Mouse (Mus musculus): ENCODE results near the gene Pde12. TPM values are rescaled to one million over a fixed set of nuclear protein-coding genes. Genes with fewer than 3 reads are reported as not detected.
A peak's percentile ranks its signal among the peaks of the same experiment; 100 is the strongest.
"Not testable (repeated sequence)": the region's sequence is repeated elsewhere in the genome, so short reads cannot be mapped to it uniquely, and the experiment has no call there.

Gene Pde12
- 11.0 and 11.3 TPM in 2 replicates for polyA plus RNA-seq (2016; fragmentation: Nextera tagmentation; extraction: Ambion mirVana)

- Histone ChIP-seq H3K4me2 (replicated peaks) (peak within 1 kb of the TSS; percentile 91), H3K4me1 (peaks cover 17% of the 10 kb centered on the region)
- peak; percentile 91 for ATAC-seq (ENCODE audit: insufficient number of reproducible peaks, insufficient read depth, low FRiP score, low TSS enrichment)
Measured at GRCm38 (mm10) chr14:26669292-26670073, at the start of gene Pde12. Gene Pde12 (minus strand): TSS chr14:26669883.

GRCm38 (mm10) chr14:26705246-26705645, 35.6 kb upstream of the Pde12 start:
- H3K4me3 ChIP-seq; H3K36me3 ChIP-seq; H3K27ac ChIP-seq; H3K4me1 ChIP-seq; ATAC-seq (ENCODE audit: insufficient number of reproducible peaks, insufficient read depth, low FRiP score, low TSS enrichment); H3K9ac ChIP-seq; H3K4me2 ChIP-seq (replicated peaks); H3K27me3 ChIP-seq; H3K9me3 ChIP-seq: not testable (repeated sequence)
- WGBS = 82% methylated on average over 5 of the region's 5 CpGs

More at GRCm38 (mm10) chr14:26669292-26670073, at the start of gene Pde12:
- Histone ChIP-seq H3K27ac (peak within 1 kb of the TSS; percentile 85), H3K9me3 (no peaks in the 10 kb centered on the region), H3K36me3 (peaks cover 14% of the 10 kb centered on the region), H3K4me3 (peak within 1 kb of the TSS; percentile 94), H3K27me3 (no peaks in the 10 kb centered on the region), H3K9ac (peak within 1 kb of the TSS; percentile 77)
- under 1% methylated on average over 70 of the region's 70 CpGs for WGBS

- Histone ChIP-seq H3K4me2 (replicated peaks) (no peak overlapping the region), H3K27me3 (no peaks in the 10 kb centered on the region), H3K9ac (no peak overlapping the region), H3K4me3 (no peak overlapping the region), H3K4me1 (no peaks in the 10 kb centered on the region), H3K36me3 (no peaks in the 10 kb centered on the region), H3K27ac (no peak overlapping the region), H3K9me3 (no peaks in the 10 kb centered on the region)
- no peak for ATAC-seq (ENCODE audit: insufficient number of reproducible peaks, insufficient read depth, low FRiP score, low TSS enrichment)
Measured at GRCm38 (mm10) chr14:26697912-26698311, 28.2 kb upstream of the Pde12 start.

- H3K4me3 ChIP-seq = no peak within 1 kb of the TSS
- H3K9me3 ChIP-seq = no peaks in the 10 kb centered on the region
- H3K4me1 ChIP-seq = no peaks in the 10 kb centered on the region
- no peak within 1 kb of the TSS for H3K27ac ChIP-seq
- H3K27me3 ChIP-seq = no peaks in the 10 kb centered on the region
- no peak for ATAC-seq (ENCODE audit: insufficient number of reproducible peaks, insufficient read depth, low FRiP score, low TSS enrichment)
- H3K9ac ChIP-seq = no peak within 1 kb of the TSS
- 85% methylated on average over 3 of the region's 3 CpGs for WGBS
- no peaks in the 10 kb centered on the region for H3K36me3 ChIP-seq
- H3K4me2 ChIP-seq (replicated peaks) = no peak within 1 kb of the TSS
Measured at GRCm38 (mm10) chr14:26692974-26693373, 23.3 kb upstream of the Pde12 start, which contains the start of gene Dnah12. Gene Dnah12 (plus strand): TSS chr14:26693274.

DNA sequence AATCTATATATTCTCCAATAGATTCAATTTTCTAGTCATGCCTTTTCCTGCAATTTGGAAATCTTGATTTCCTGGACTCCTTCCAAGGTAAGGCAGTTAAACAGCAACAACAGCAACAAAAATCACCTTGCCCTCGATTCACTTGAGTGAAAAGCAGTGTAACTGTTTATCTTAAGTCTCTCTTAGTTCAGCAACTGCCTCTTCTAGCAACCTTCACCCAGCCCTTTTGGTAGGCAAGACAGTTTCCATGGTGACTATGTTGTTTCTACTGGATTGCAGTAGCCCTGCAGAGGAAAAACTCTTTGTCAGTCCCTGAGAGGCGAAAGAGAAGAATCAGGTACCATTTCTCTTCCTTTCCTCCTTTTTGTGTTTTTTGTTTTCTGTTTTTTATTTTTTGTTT, 21.7 kb upstream of the Pde12 start:
- ATAC-seq (ENCODE audit: insufficient number of reproducible peaks, insufficient read depth, low FRiP score, low TSS enrichment) = no peak
- H3K27me3 ChIP-seq = no peaks in the 10 kb centered on the region
- no peak overlapping the region for H3K4me3 ChIP-seq
- H3K36me3 ChIP-seq = no peaks in the 10 kb centered on the region
- H3K4me1 ChIP-seq = no peaks in the 10 kb centered on the region
- H3K4me2 ChIP-seq (replicated peaks) = no peak overlapping the region
- 60% methylated on average over 2 of the region's 2 CpGs for WGBS
- H3K27ac ChIP-seq = no peak overlapping the region
- H3K9me3 ChIP-seq = no peaks in the 10 kb centered on the region
- H3K9ac ChIP-seq = no peak overlapping the region

DNA sequence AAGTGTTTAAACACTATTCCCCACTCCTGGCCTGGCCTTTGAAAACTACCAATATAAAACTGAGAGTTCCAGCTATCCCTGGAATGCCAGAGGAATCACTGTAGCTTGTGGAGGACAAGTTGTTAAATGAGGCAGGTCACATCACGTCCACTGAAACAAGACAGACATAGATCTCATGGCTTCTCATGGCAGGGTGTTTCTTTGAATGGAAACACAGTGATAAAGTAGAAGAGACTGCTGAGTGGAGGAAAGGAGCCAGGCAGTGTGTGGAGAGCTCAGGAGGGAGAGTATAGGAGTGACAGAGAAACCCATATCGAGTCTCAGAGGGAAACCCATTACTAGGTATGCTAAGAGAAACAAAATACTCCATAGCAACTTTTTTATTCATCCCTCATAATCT, 21.0 kb upstream of the Pde12 start:
- no peak for ATAC-seq (ENCODE audit: insufficient number of reproducible peaks, insufficient read depth, low FRiP score, low TSS enrichment)
- WGBS = 69% methylated on average over 2 of the region's 2 CpGs
- Histone ChIP-seq H3K4me1 (no peaks in the 10 kb centered on the region), H3K9ac (no peak overlapping the region), H3K27me3 (no peaks in the 10 kb centered on the region), H3K36me3 (no peaks in the 10 kb centered on the region), H3K9me3 (no peaks in the 10 kb centered on the region), H3K27ac (no peak overlapping the region), H3K4me2 (replicated peaks) (no peak overlapping the region), H3K4me3 (no peak overlapping the region)

DNA sequence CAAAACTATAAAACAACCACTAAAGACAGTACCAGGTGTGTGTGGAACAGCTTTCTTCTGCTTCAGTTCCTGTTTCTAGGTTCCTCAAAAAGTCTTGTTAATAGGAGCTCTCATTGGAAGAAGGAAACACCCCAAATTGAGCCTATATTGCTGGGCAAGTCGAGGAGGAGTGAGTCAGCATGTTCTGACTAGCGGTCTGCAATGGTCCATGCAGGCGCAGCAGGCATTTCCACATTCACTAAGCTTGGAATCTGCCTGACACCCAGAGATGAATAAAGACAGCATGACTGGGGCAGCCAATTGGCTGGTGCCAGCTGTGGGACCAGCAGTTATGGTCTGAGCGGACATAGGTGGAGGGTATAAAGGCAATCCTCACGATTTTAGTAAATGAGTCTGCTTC, 6.1 kb upstream of the Pde12 start:
- Histone ChIP-seq H3K4me1 (no peaks in the 10 kb centered on the region), H3K27ac (no peak overlapping the region), H3K9ac (no peak overlapping the region), H3K36me3 (no peaks in the 10 kb centered on the region), H3K4me3 (no peak overlapping the region), H3K9me3 (no peaks in the 10 kb centered on the region), H3K27me3 (no peaks in the 10 kb centered on the region), H3K4me2 (replicated peaks) (no peak overlapping the region)
- 78% methylated on average over 5 of the region's 5 CpGs for WGBS
- ATAC-seq (ENCODE audit: insufficient number of reproducible peaks, insufficient read depth, low FRiP score, low TSS enrichment) = no peak

DNA sequence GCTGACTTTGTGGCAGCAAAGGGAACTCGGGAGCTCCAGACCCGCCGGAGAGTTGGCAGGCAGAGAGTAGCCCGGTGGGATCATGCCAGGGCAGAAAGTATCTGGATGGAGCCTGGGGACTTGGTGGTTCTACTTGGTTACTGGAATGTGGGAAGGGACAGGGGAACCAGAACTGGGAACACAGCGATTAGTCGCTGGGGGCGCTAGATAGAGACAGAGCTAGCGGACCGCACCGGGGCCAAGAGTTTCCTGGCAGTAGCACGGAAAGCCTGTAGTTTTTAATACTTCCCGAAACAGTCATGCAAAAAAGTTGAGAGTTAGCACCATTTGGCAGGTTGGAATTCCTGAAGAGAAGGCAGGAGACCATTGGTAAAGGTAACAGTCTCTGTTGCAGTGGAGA, 5.7 kb upstream of the Pde12 start:
- no peaks in the 10 kb centered on the region for H3K27me3 ChIP-seq
- H3K4me1 ChIP-seq = no peaks in the 10 kb centered on the region
- ATAC-seq (ENCODE audit: insufficient number of reproducible peaks, insufficient read depth, low FRiP score, low TSS enrichment) = no peak
- H3K27ac ChIP-seq = no peak overlapping the region
- H3K36me3 ChIP-seq = no peaks in the 10 kb centered on the region
- H3K9ac ChIP-seq = no peak overlapping the region
- 21% methylated on average over 12 of the region's 12 CpGs for WGBS
- H3K4me2 ChIP-seq (replicated peaks) = no peak overlapping the region
- H3K9me3 ChIP-seq = no peaks in the 10 kb centered on the region
- H3K4me3 ChIP-seq = no peak overlapping the region

DNA sequence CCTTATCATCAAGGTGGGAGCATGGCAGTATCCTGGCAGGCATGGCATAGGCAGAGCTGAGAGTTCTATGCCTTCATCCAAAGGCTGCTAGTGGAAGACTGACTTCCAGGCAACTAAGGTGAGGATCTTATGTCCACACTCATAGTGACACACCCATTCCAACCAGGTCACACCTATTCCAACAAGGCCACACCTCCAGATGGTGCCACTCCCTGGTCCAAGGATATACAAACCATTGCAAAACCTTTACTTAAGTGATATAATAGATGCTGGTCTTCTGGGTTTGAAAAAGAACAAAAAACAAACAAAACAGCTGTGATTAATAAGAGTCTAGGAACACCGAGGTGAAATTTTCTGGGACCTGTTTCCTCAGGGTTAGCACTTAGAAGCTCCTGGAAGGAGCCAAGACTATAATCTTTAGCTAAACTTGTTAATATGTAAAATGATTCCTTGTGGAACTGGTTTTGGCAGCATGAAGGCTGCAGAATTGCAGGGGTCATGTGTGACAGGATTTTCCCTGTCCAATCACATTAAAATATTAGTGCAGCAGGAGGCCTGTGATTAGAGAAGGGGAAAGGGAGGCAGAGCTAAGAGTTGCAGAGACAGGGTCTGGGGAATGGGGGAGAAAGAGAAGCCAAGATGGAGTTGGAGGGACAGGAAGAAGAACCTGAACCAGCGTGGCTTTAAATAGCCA, 4.9 kb upstream of the Pde12 start:
- H3K4me2 ChIP-seq (replicated peaks); H3K27ac ChIP-seq; H3K9ac ChIP-seq; H3K4me1 ChIP-seq; H3K4me3 ChIP-seq; H3K36me3 ChIP-seq; ATAC-seq (ENCODE audit: insufficient number of reproducible peaks, insufficient read depth, low FRiP score, low TSS enrichment); H3K27me3 ChIP-seq; H3K9me3 ChIP-seq: not testable (repeated sequence)
- WGBS = 67% methylated on average over 2 of the region's 2 CpGs

GRCm38 (mm10) chr14:26671870-26672615, 2.4 kb upstream of the Pde12 start:
- not testable (repeated sequence) for H3K4me3 ChIP-seq; H3K36me3 ChIP-seq; H3K9ac ChIP-seq; H3K4me2 ChIP-seq (replicated peaks); H3K9me3 ChIP-seq; H3K27me3 ChIP-seq; ATAC-seq (ENCODE audit: insufficient number of reproducible peaks, insufficient read depth, low FRiP score, low TSS enrichment); H3K27ac ChIP-seq; H3K4me1 ChIP-seq
- WGBS = 70% methylated on average over 17 of the region's 17 CpGs

GRCm38 (mm10) chr14:26670964-26671363, 1.3 kb upstream of the Pde12 start:
- Histone ChIP-seq H3K27me3 (no peaks in the 10 kb centered on the region), H3K4me1 (peaks cover 17% of the 10 kb centered on the region), H3K36me3 (peaks cover 2% of the 10 kb centered on the region; the same call in 1 of the 2 replicates), H3K4me3 (no peak overlapping the region), H3K9ac (no peak overlapping the region), H3K4me2 (replicated peaks) (no peak overlapping the region), H3K9me3 (no peaks in the 10 kb centered on the region), H3K27ac (no peak overlapping the region)
- ATAC-seq (ENCODE audit: insufficient number of reproducible peaks, insufficient read depth, low FRiP score, low TSS enrichment) = no peak
